ENCODE assay signal across 8 mouse cellular contexts in the genomic region with DNA sequence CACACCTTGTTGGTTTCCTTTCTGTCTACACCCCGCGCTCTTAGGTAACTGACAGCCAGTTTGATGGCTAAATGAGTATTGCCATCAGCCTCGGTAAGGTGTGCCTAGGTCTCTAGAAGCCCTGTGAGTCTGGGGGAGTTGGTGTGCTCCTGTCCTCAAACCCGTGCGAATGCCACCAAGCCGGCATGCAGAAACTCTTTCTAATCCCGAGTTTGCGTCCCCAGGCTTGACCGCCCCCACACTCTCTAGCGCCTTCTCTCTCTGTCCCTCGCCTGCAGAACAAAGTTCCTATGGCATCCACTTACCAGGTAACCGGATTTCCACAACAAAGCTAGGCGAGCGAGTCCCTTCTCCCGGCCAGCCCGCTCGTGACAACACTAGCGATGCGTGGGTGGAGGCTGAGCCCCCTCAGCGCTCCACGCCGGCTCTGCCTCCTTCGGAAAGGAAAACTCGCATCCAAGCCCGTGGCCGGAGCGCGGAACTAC. TPM values are rescaled to one million over a fixed set of nuclear protein-coding genes. Genes with fewer than 3 reads are reported as not detected.
DNase-seq lines count a peak whose midpoint lies in the region; ATAC-seq and TF ChIP-seq lines count a peak whose summit lies in the region.

No protein-coding gene starts in this region.

- no peak for DNase-seq in testis, postnatal 10 days (ENCODE audit: low spot score)
- DNase-seq in induced T-regulatory cell, adult 2 months (ENCODE audit: low read depth): peak; percentile 54
- DNase-seq in frontal cortex, postnatal 25 days (ENCODE audit: low spot score in 2 of 2): no peak
- DNase-seq in right cerebral cortex, postnatal 14 days: no peak

- no peaks in the 10 kb centered on the region for H3K4me1 ChIP-seq in erythroblast, embryonic 14.5 days (ENCODE audit: control insufficient read depth)
- H3K4me1 ChIP-seq in testis, adult 2 months (ENCODE audit: control insufficient read depth, insufficient read depth, low read length): peaks cover 25% of the 10 kb centered on the region
- peaks cover 33% of the 10 kb centered on the region for H3K4me1 ChIP-seq in midbrain, embryonic 13.5 days (replicated peaks)

- ATAC-seq in erythroblast, adult 5-6 weeks (replicated peaks; ENCODE audit: low FRiP score, poor library complexity, severe bottlenecking): no peak
- ATAC-seq in midbrain, embryonic 13.5 days: peak; percentile 9; the same call in 1 of the 2 replicates

- whole genome bisulfite sequencing in midbrain, embryonic 13.5 days: under 1% methylated on average over 28 of the region's 28 CpGs

- no peaks in the 10 kb centered on the region for H3K36me3 ChIP-seq in erythroblast, embryonic 14.5 days (ENCODE audit: control insufficient read depth)
- H3K36me3 ChIP-seq in testis, adult 2 months (ENCODE audit: control insufficient read depth, insufficient read depth, low read length): no peaks in the 10 kb centered on the region
- no peaks in the 10 kb centered on the region for H3K36me3 ChIP-seq in midbrain, embryonic 13.5 days

- no peak for TF ChIP-seq POLR2A in testis, adult 2 months (IDR thresholded peaks at IDR 0.05; ENCODE audit: control insufficient read depth, low read depth, low read length)

- TF ChIP-seq CTCF in testis, adult 2 months (IDR thresholded peaks at IDR 0.05; ENCODE audit: control insufficient read depth, insufficient read depth, insufficient replicate concordance, low read depth, low read length): no peak

- H3K4me3 ChIP-seq in erythroblast, embryonic 14.5 days (replicated peaks): peak overlapping the region; percentile 28
- peak overlapping the region; percentile 7 for H3K4me3 ChIP-seq in testis, adult 2 months (ENCODE audit: control insufficient read depth, low read depth, low read length)
- peak overlapping the region; percentile 58 for H3K4me3 ChIP-seq in midbrain, embryonic 13.5 days (replicated peaks)

- peak overlapping the region; percentile 70 for H3K9ac ChIP-seq in midbrain, embryonic 13.5 days (replicated peaks)

- peaks cover 46% of the 10 kb centered on the region for H3K27me3 ChIP-seq in erythroblast, embryonic 14.5 days (ENCODE audit: control insufficient read depth)
- H3K27me3 ChIP-seq in testis, adult 2 months (ENCODE audit: control insufficient read depth, insufficient read depth, low read length): no peaks in the 10 kb centered on the region
- peaks cover 60% of the 10 kb centered on the region for H3K27me3 ChIP-seq in midbrain, embryonic 13.5 days

- H3K9me3 ChIP-seq in erythroblast, embryonic 14.5 days (ENCODE audit: control insufficient read depth, low read length): no peaks in the 10 kb centered on the region; the same call in 1 of the 2 replicates
- H3K9me3 ChIP-seq in midbrain, embryonic 13.5 days: no peaks in the 10 kb centered on the region

- peak overlapping the region; percentile 98 for H3K4me2 ChIP-seq in midbrain, embryonic 13.5 days (replicated peaks)

- H3K27ac ChIP-seq in testis, adult 2 months (ENCODE audit: control insufficient read depth, insufficient read depth, low read depth, low read length): no peak overlapping the region
- no peak overlapping the region for H3K27ac ChIP-seq in midbrain, embryonic 13.5 days

RNA-seq across cellular contexts. Expression of gene Glis3, which starts 0.5 kb away (rescaled TPM):
- 0.02 TPM in 1 of 2 replicates, not detected in the other for polyA plus RNA-seq in erythroblast, embryonic 14.5 days (2012)
- total RNA-seq in erythroblast, adult 5-6 weeks (2015; ENCODE audit: low replicate concordance): 0.38 and 1.7 TPM in 2 replicates
- 0.43 and 0.70 TPM in 2 replicates for total RNA-seq in erythroblast, adult 5-6 weeks (2017; ENCODE audit: low replicate concordance)
- 1.4 and 1.5 TPM in 2 replicates for polyA plus RNA-seq in testis, adult 2 months (2012; rRNA removed)
- 2.2 and 2.9 TPM in 2 replicates for polyA plus RNA-seq in midbrain, embryonic 13.5 days (2015; fragmentation: Nextera tagmentation; extraction: Ambion mirVana)

Comparison
In these comparisons a context has a peak if more than half of its experiments do, and no peak if none do; other contexts are left out.
1. H3K4me3 ChIP-seq: peak in every context shown above with its lines; median percentile 58 in midbrain, embryonic 13.5 days; 28 in erythroblast, embryonic 14.5 days; 7 in testis, adult 2 months.